Mouse (Mus musculus) liver, adult (tissue): ENCODE data around the gene R3hdm2.

Experiments
- GATA4 ChIP-seq: IDR thresholded peaks from 2 replicates; pipeline ENCODE4 v1.6.1; 2014; ENCODE audit warnings: mild to moderate bottlenecking, low read length; ENCODE audit not compliant: insufficient replicate concordance

The R3hdm2 gene

GRCm38 (mm10) chr10:127526048-127526447 is 145.9 kb downstream of the R3hdm2 start:
- TF ChIP-seq GATA4 = no peak

- no peak for TF ChIP-seq GATA4
These were observed 146.6 kb downstream of the R3hdm2 start for GRCm38 (mm10) chr10:127526681-127527080.

- no peak for TF ChIP-seq GATA4
These were observed 147.4 kb downstream of the R3hdm2 start for GRCm38 (mm10) chr10:127527481-127527880.

- TF ChIP-seq GATA4 = no peak
These were observed 150.8 kb downstream of the R3hdm2 start for GRCm38 (mm10) chr10:127530945-127531344.

GRCm38 (mm10) chr10:127531548-127531947 is 151.4 kb downstream of the R3hdm2 start:
- no peak for TF ChIP-seq GATA4

GRCm38 (mm10) chr10:127534036-127534928 is 154.2 kb downstream of the R3hdm2 start, which contains the start of gene Nxph4:
Nxph4 (minus strand) TSS chr10:127534559.
- no peak for TF ChIP-seq GATA4

GRCm38 (mm10) chr10:127534929-127535384 is 154.8 kb downstream of the R3hdm2 start:
- TF ChIP-seq GATA4 = no peak

- TF ChIP-seq GATA4 = no peak
These were observed 156.6 kb downstream of the R3hdm2 start for GRCm38 (mm10) chr10:127536586-127537314.

GRCm38 (mm10) chr10:127537854-127538583 is 157.9 kb downstream of the R3hdm2 start:
- no peak for TF ChIP-seq GATA4

GRCm38 (mm10) chr10:127541510-127541909 is 161.4 kb downstream of the R3hdm2 start:
- TF ChIP-seq GATA4 = no peak

- TF ChIP-seq GATA4 = no peak
These were observed 162.0 kb downstream of the R3hdm2 start for GRCm38 (mm10) chr10:127542084-127542483.

- TF ChIP-seq GATA4 = no peak
These were observed 162.6 kb downstream of the R3hdm2 start for GRCm38 (mm10) chr10:127542720-127543119.

GRCm38 (mm10) chr10:127543916-127544315 is 163.8 kb downstream of the R3hdm2 start:
- TF ChIP-seq GATA4 = no peak

- TF ChIP-seq GATA4 = no peak
These were observed 164.2 kb downstream of the R3hdm2 start for GRCm38 (mm10) chr10:127544375-127544774.

GRCm38 (mm10) chr10:127546505-127546904 is 166.4 kb downstream of the R3hdm2 start:
- no peak for TF ChIP-seq GATA4
